Mouse (Mus musculus): ENCODE results near the gene Cirbp. TPM values are rescaled to one million over a fixed set of nuclear protein-coding genes. Genes with fewer than 3 reads are reported as not detected.
A peak's percentile ranks its signal among the peaks of the same experiment; 100 is the strongest.

Cirbp gene
- total and polyA plus RNA-seq, 2 experiments from 2014 or later, result 315 to 829 TPM

- Histone ChIP-seq H3K4me2 (ENCODE audit: low read depth, low read length, poor library complexity, severe bottlenecking) (peak overlapping the region; percentile 90), H3K27ac (ENCODE audit: low read depth, low read length) (peak overlapping the region; percentile 98), H3K4me1 (ENCODE audit: insufficient read depth, low read length) (peaks cover 15% of the 10 kb centered on the region), H3K27me3 (ENCODE audit: insufficient read depth, low read length) (no peaks in the 10 kb centered on the region), H3K9me3 (ENCODE audit: low read length) (no peaks in the 10 kb centered on the region), H3K36me3 (ENCODE audit: insufficient read depth, low read length) (peaks cover 39% of the 10 kb centered on the region), H3K4me3 (ENCODE audit: low read depth, low read length) (peak overlapping the region; percentile 91), H3K9ac (replicated peaks; ENCODE audit: low read length, poor library complexity, severe bottlenecking) (peak overlapping the region; percentile 99)
- no peak for TF ChIP-seq CTCF (IDR thresholded peaks at IDR 0.05)
- DNase-seq (ENCODE audit: low spot score), result no peak
- no peak for ATAC-seq (ENCODE audit: low FRiP score)
- under 1% methylated on average over 23 of the region's 26 CpGs for WGBS
Observed at GRCm38 (mm10) chr10:80151211-80152034, 14.4 kb upstream of the Cirbp start.

- Histone ChIP-seq H3K4me2 (ENCODE audit: low read depth, low read length, poor library complexity, severe bottlenecking) (peak overlapping the region; percentile 90), H3K9me3 (ENCODE audit: low read length) (no peaks in the 10 kb centered on the region), H3K36me3 (ENCODE audit: insufficient read depth, low read length) (peaks cover 48% of the 10 kb centered on the region), H3K27ac (ENCODE audit: low read depth, low read length) (peak overlapping the region; percentile 98), H3K4me1 (ENCODE audit: insufficient read depth, low read length) (peaks cover 15% of the 10 kb centered on the region), H3K4me3 (ENCODE audit: low read depth, low read length) (peak overlapping the region; percentile 91), H3K9ac (replicated peaks; ENCODE audit: low read length, poor library complexity, severe bottlenecking) (peak overlapping the region; percentile 99), H3K27me3 (ENCODE audit: insufficient read depth, low read length) (no peaks in the 10 kb centered on the region)
- no peak for DNase-seq (ENCODE audit: low spot score)
- no peak for TF ChIP-seq CTCF (IDR thresholded peaks at IDR 0.05)
- ATAC-seq (ENCODE audit: low FRiP score), result no peak
- WGBS, result 2% methylated on average over 14 of the region's 15 CpGs
Observed at GRCm38 (mm10) chr10:80152071-80152872, 13.5 kb upstream of the Cirbp start.

- Histone ChIP-seq H3K9ac (replicated peaks; ENCODE audit: low read length, poor library complexity, severe bottlenecking) (peak overlapping the region; percentile 54), H3K4me3 (ENCODE audit: low read depth, low read length) (peak overlapping the region; percentile 91), H3K27me3 (ENCODE audit: insufficient read depth, low read length) (no peaks in the 10 kb centered on the region), H3K4me2 (ENCODE audit: low read depth, low read length, poor library complexity, severe bottlenecking) (peak overlapping the region; percentile 90), H3K4me1 (ENCODE audit: insufficient read depth, low read length) (peaks cover 15% of the 10 kb centered on the region), H3K27ac (ENCODE audit: low read depth, low read length) (peak overlapping the region; percentile 98), H3K9me3 (ENCODE audit: low read length) (no peaks in the 10 kb centered on the region), H3K36me3 (ENCODE audit: insufficient read depth, low read length) (peaks cover 51% of the 10 kb centered on the region)
- no peak for TF ChIP-seq CTCF (IDR thresholded peaks at IDR 0.05)
- no peak for DNase-seq (ENCODE audit: low spot score)
- ATAC-seq (ENCODE audit: low FRiP score), result no peak
- 25% methylated on average over 3 of the region's 3 CpGs for WGBS
Observed at GRCm38 (mm10) chr10:80152873-80153260, 12.9 kb upstream of the Cirbp start.

GRCm38 (mm10) chr10:80153713-80154112 is 12.1 kb upstream of the Cirbp start:
- Histone ChIP-seq H3K36me3 (ENCODE audit: insufficient read depth, low read length) (peaks cover 51% of the 10 kb centered on the region), H3K4me3 (ENCODE audit: low read depth, low read length) (no peak overlapping the region), H3K27me3 (ENCODE audit: insufficient read depth, low read length) (no peaks in the 10 kb centered on the region), H3K27ac (ENCODE audit: low read depth, low read length) (peak overlapping the region; percentile 98; the same call in 1 of the 2 replicates), H3K9ac (replicated peaks; ENCODE audit: low read length, poor library complexity, severe bottlenecking) (peak overlapping the region; percentile 54; the same call in 1 of the 2 replicates), H3K9me3 (ENCODE audit: low read length) (no peaks in the 10 kb centered on the region), H3K4me2 (ENCODE audit: low read depth, low read length, poor library complexity, severe bottlenecking) (peak overlapping the region; percentile 90; the same call in 1 of the 2 replicates), H3K4me1 (ENCODE audit: insufficient read depth, low read length) (peaks cover 16% of the 10 kb centered on the region)
- ATAC-seq (ENCODE audit: low FRiP score), result no peak
- no peak for TF ChIP-seq CTCF (IDR thresholded peaks at IDR 0.05)
- WGBS, result 75% methylated on average over 19 of the region's 19 CpGs
- DNase-seq (ENCODE audit: low spot score), result no peak

- Histone ChIP-seq H3K4me2 (ENCODE audit: low read depth, low read length, poor library complexity, severe bottlenecking) (no peak overlapping the region), H3K4me1 (ENCODE audit: insufficient read depth, low read length) (peaks cover 22% of the 10 kb centered on the region), H3K4me3 (ENCODE audit: low read depth, low read length) (no peak overlapping the region), H3K27ac (ENCODE audit: low read depth, low read length) (peak overlapping the region; percentile 51; the same call in 1 of the 2 replicates), H3K9ac (replicated peaks; ENCODE audit: low read length, poor library complexity, severe bottlenecking) (no peak overlapping the region), H3K36me3 (ENCODE audit: insufficient read depth, low read length) (peaks cover 51% of the 10 kb centered on the region), H3K9me3 (ENCODE audit: low read length) (no peaks in the 10 kb centered on the region), H3K27me3 (ENCODE audit: insufficient read depth, low read length) (no peaks in the 10 kb centered on the region)
- 82% methylated on average over 7 of the region's 7 CpGs for WGBS
- no peak for TF ChIP-seq CTCF (IDR thresholded peaks at IDR 0.05)
- no peak for ATAC-seq (ENCODE audit: low FRiP score)
- DNase-seq (ENCODE audit: low spot score), result no peak
Observed at GRCm38 (mm10) chr10:80154384-80154783, 11.4 kb upstream of the Cirbp start.
